Mouse (Mus musculus) CH12.LX (cell line): ENCODE results near the gene Dnah7a. TPM values are rescaled to one million over a fixed set of nuclear protein-coding genes. Genes with fewer than 3 reads are reported as not detected.

Experiments
- DNase-seq: peaks from one replicate; pipeline ENCODE4 v3.0.0-alpha.2; 2013; ENCODE audit errors: extremely low read depth
- H3K27ac ChIP-seq: 2 replicates; pipeline ENCODE4 v1.5.1; 2012; ENCODE audit warnings: low read depth, mild to moderate bottlenecking, control low read depth, moderate library complexity; ENCODE audit not compliant: insufficient read depth
- H3K27me3 ChIP-seq: replicated peaks from 2 replicates; pipeline ENCODE3; 2012; ENCODE audit warnings: inconsistent platforms
- H3K36me3 ChIP-seq, 2 experiments: replicated peaks in 1 of 2; 2 replicates each; pipeline versions ENCODE3 to v1.6.1; 2012; ENCODE audit warnings: inconsistent platforms in 1 of 2, low read length in 1 of 2, mild to moderate bottlenecking in 1 of 2, mixed read lengths in 1 of 2, moderate library complexity in 1 of 2; ENCODE audit not compliant: control insufficient read depth in 1 of 2, insufficient read depth in 1 of 2
- H3K4me1 ChIP-seq, 2 experiments: 2 replicates each; pipeline ENCODE4 v1.6.1; 2012; ENCODE audit warnings: inconsistent platforms in 1 of 2, moderate library complexity in 1 of 2; ENCODE audit not compliant: insufficient read depth in 2 of 2, control insufficient read depth in 1 of 2
- H3K4me2 ChIP-seq: 2 replicates; pipeline ENCODE4 v1.6.1; 2012; ENCODE audit warnings: low read depth, mild to moderate bottlenecking, control low read depth; ENCODE audit not compliant: poor library complexity, insufficient read depth, severe bottlenecking
- H3K4me3 ChIP-seq, 3 experiments: fragments of 150-350 bp in 1 of 3; sonication (generic) in 1 of 3; replicated peaks in 1 of 3; 2 replicates each; pipeline versions ENCODE3 to v1.5.1; 2011 to 2012; ENCODE audit warnings: low read depth in 2 of 3, low read length in 2 of 3, mild to moderate bottlenecking in 2 of 3, moderate library complexity in 2 of 3, control low read depth in 1 of 3, improper control_type of control experiment in 1 of 3, inconsistent platforms in 1 of 3, mixed read lengths in 1 of 3; ENCODE audit not compliant: poor library complexity in 1 of 3
- H3K79me2 ChIP-seq: replicated peaks from 2 replicates; pipeline ENCODE4 v1.6.1; 2012; ENCODE audit warnings: mild to moderate bottlenecking, moderate library complexity; ENCODE audit not compliant: control insufficient read depth, poor library complexity, insufficient read depth, severe bottlenecking; ENCODE audit errors: extremely low read depth
- H3K9ac ChIP-seq: 2 replicates; pipeline ENCODE4 v1.6.1; 2012; ENCODE audit warnings: low read depth, mild to moderate bottlenecking, control low read depth, moderate library complexity; ENCODE audit not compliant: insufficient read depth
- H3K9me3 ChIP-seq: replicated peaks from 2 replicates; pipeline ENCODE3; 2012; ENCODE audit warnings: low read length, inconsistent platforms, mixed read lengths
- CHD2 ChIP-seq: IDR thresholded peaks from 2 replicates; pipeline ENCODE4 v1.6.1; 2011; ENCODE audit warnings: low read length, improper control_type of control experiment
- ETS1 ChIP-seq: conservative IDR thresholded peaks from 2 replicates; pipeline ENCODE4 v1.6.1; 2012; ENCODE audit warnings: low read depth, mild to moderate bottlenecking, inconsistent platforms, low read length, improper control_type of control experiment, moderate library complexity
- GABPA ChIP-seq: IDR thresholded peaks from 2 replicates; pipeline ENCODE4 v1.6.1; 2012; ENCODE audit warnings: low read depth, low read length, improper control_type of control experiment, inconsistent platforms; ENCODE audit not compliant: insufficient replicate concordance
- HCFC1 ChIP-seq: IDR thresholded peaks from 2 replicates; pipeline ENCODE4 v1.6.1; 2012; ENCODE audit warnings: low read depth, mild to moderate bottlenecking, inconsistent platforms, low read length, improper control_type of control experiment
- JUN ChIP-seq: IDR thresholded peaks from 2 replicates; pipeline ENCODE4 v1.6.1; 2011; ENCODE audit warnings: low read depth, mild to moderate bottlenecking, low read length, improper control_type of control experiment, moderate library complexity; ENCODE audit not compliant: insufficient read depth
- KAT2A ChIP-seq: IDR thresholded peaks from 2 replicates; pipeline ENCODE4 v1.6.1; 2012; ENCODE audit warnings: low read length, improper control_type of control experiment, inconsistent platforms; ENCODE audit not compliant: insufficient replicate concordance
- MYC ChIP-seq: IDR thresholded peaks from 2 replicates; pipeline ENCODE4 v1.6.1; 2011; ENCODE audit warnings: low read depth, mild to moderate bottlenecking, improper control_type of control experiment, low read length
- NRF1 ChIP-seq: IDR thresholded peaks from 2 replicates; pipeline ENCODE4 v1.6.1; 2014; ENCODE audit warnings: low read depth, mild to moderate bottlenecking, inconsistent platforms, low read length, improper control_type of control experiment, moderate library complexity
- PAX5 ChIP-seq: IDR thresholded peaks from 2 replicates; pipeline ENCODE4 v1.6.1; 2012; ENCODE audit warnings: low read length, inconsistent platforms, mixed read lengths
- POLR2AphosphoS2 ChIP-seq: IDR thresholded peaks from 2 replicates; pipeline ENCODE4 v1.6.1; 2011; ENCODE audit warnings: low read depth, low read length, improper control_type of control experiment
- TBP ChIP-seq: conservative IDR thresholded peaks from 2 replicates; pipeline ENCODE4 v1.6.1; 2011; ENCODE audit warnings: low read depth, low read length, improper control_type of control experiment
- TCF12 ChIP-seq: IDR thresholded peaks from 2 replicates; pipeline ENCODE4 v1.6.1; 2014; ENCODE audit warnings: low read depth, mild to moderate bottlenecking, inconsistent platforms, low read length, improper control_type of control experiment
- USF2 ChIP-seq: conservative IDR thresholded peaks from 2 replicates; pipeline ENCODE4 v1.6.1; 2011; ENCODE audit warnings: low read depth, low read length, improper control_type of control experiment
- ZNF384 ChIP-seq: IDR thresholded peaks from 2 replicates; pipeline ENCODE4 v1.6.1; 2012; ENCODE audit warnings: low read depth, low read length, improper control_type of control experiment, inconsistent platforms
- dilution Hi-C: fragments of 300-500 bp; cut with MboI; formaldehyde crosslinking; loops from 2 replicates; pipeline ENCODE4 v1.14.3; 2020; ENCODE audit warnings: low sequenced_read_pairs; ENCODE audit not compliant: extremely low pct_unique_long_range_greater_than_20kb, extremely low pct_ligation_motif_present
- in situ Hi-C: fragments of 300-500 bp; cut with MboI; formaldehyde crosslinking; loops from 3 replicates; pipeline ENCODE4 v1.14.3; 2019; ENCODE audit warnings: low sequenced_read_pairs, low pct_ligation_motif_present, low pct_unique_long_range_greater_than_20kb, mixed read lengths
- polyA plus RNA-seq: library from polyadenylated mRNA; unstranded; fragments of >175 nt; gene quantifications from 2 replicates; pipeline ENCODE4 v1.2.1, GENCODE M21; 2012; ENCODE audit warnings: low read depth; ENCODE audit not compliant: insufficient read length
- total RNA-seq, 2 experiments: library from RNA; depleted of rRNA; stranded (reverse); fragments of 300-350 nt in 1 of 2; fragments of >200 nt in 1 of 2; gene quantifications; 2 replicates each; pipeline ENCODE4 v1.2.3; 2012 to 2014

The Dnah7a gene
- total and polyA plus RNA-seq, 3 experiments: 0.04 TPM; not detected in 2

GRCm38 (mm10) chr1:53728489-53729225 is 22.1 kb upstream of the Dnah7a start:
- DNase-seq: no peak
- no peak for TF ChIP-seq MYC
- no peak for TF ChIP-seq ETS1
- no peak for TF ChIP-seq HCFC1
- TF ChIP-seq POLR2AphosphoS2: no peak
- TF ChIP-seq USF2: no peak
- TF ChIP-seq JUN: no peak
- no peak for TF ChIP-seq TCF12
- TF ChIP-seq GABPA: no peak
- TF ChIP-seq TBP: no peak
- TF ChIP-seq NRF1: no peak
- no peak for TF ChIP-seq PAX5
- no peak for TF ChIP-seq ZNF384
- no peak for TF ChIP-seq CHD2
- no peak overlapping the region for H3K27ac ChIP-seq
- H3K4me1 ChIP-seq: no peaks in the 10 kb centered on the region
- no peaks in the 10 kb centered on the region for H3K9me3 ChIP-seq
- no peak overlapping the region for H3K9ac ChIP-seq
- no peaks in the 10 kb centered on the region for H3K79me2 ChIP-seq
- in situ Hi-C loops: loop anchor here (10.0 kb wide), 1 partner anchor 166 kb away; no protein-coding TSS in a partner anchor
- dilution Hi-C loops: no loop called here
- no peak overlapping the region for H3K4me3 ChIP-seq
- H3K27me3 ChIP-seq: no peaks in the 10 kb centered on the region
- H3K36me3 ChIP-seq: no peaks in the 10 kb centered on the region
- H3K4me2 ChIP-seq: no peak overlapping the region

- no peaks in the 10 kb centered on the region for H3K36me3 ChIP-seq
- no peaks in the 10 kb centered on the region for H3K4me1 ChIP-seq
- in situ Hi-C loops (loop anchor here (10.0 kb wide), 1 partner anchor 168 kb away; no protein-coding TSS in a partner anchor), dilution Hi-C loops (no loop called here)
- H3K9me3 ChIP-seq: no peaks in the 10 kb centered on the region
- no peaks in the 10 kb centered on the region for H3K27me3 ChIP-seq
- no peak overlapping the region for H3K9ac ChIP-seq
- H3K27ac ChIP-seq: no peak overlapping the region
- no peak for TF ChIP-seq KAT2A
- TF ChIP-seq, all 38 proteins: peak for 0
- no peak overlapping the region for H3K4me3 ChIP-seq
- no peak overlapping the region for H3K4me2 ChIP-seq
- DNase-seq: no peak
- no peaks in the 10 kb centered on the region for H3K79me2 ChIP-seq
Observed at GRCm38 (mm10) chr1:53726883-53727282, 20.3 kb upstream of the Dnah7a start.
